Mouse (Mus musculus) hindbrain, embryonic 13.5 days (tissue): ENCODE results near the gene Atp8a2. TPM values are rescaled to one million over a fixed set of nuclear protein-coding genes. Genes with fewer than 3 reads are reported as not detected.
"Not testable (repeated sequence)": the region's sequence is repeated elsewhere in the genome, so short reads cannot be mapped to it uniquely, and the experiment has no call there.

Source experiments
- ATAC-seq: fragments of 200-750 bp; cut with Nextera tagmentation; 2 replicates; pipeline ENCODE4 v1.8.0; 2017; ENCODE audit warnings: moderate TSS enrichment; ENCODE audit not compliant: low FRiP score
- H3K27ac ChIP-seq: fragments of 300-500 bp; sonication (generic); 2 replicates; pipeline ENCODE4 v1.5.1; 2015; ENCODE audit warnings: inconsistent platforms, mild to moderate bottlenecking, moderate library complexity
- H3K27me3 ChIP-seq: fragments of 300-500 bp; sonication (generic); 2 replicates; pipeline ENCODE4 v1.6.1; 2015; ENCODE audit warnings: mild to moderate bottlenecking, inconsistent platforms
- H3K36me3 ChIP-seq: fragments of 300-500 bp; sonication (generic); 2 replicates; pipeline ENCODE4 v1.6.1; 2015; ENCODE audit warnings: mild to moderate bottlenecking, inconsistent platforms
- H3K4me1 ChIP-seq: fragments of 300-500 bp; sonication (generic); replicated peaks from 2 replicates; pipeline ENCODE4 v1.6.1; 2015; ENCODE audit warnings: inconsistent platforms
- H3K4me2 ChIP-seq: fragments of 300-500 bp; sonication (generic); 2 replicates; pipeline ENCODE4 v1.6.1; 2015; ENCODE audit warnings: inconsistent platforms, mild to moderate bottlenecking, moderate library complexity
- H3K4me3 ChIP-seq: fragments of 300-500 bp; sonication (generic); 2 replicates; pipeline ENCODE4 v1.5.1; 2015; ENCODE audit warnings: mild to moderate bottlenecking, inconsistent platforms
- H3K9ac ChIP-seq: fragments of 300-500 bp; sonication (generic); 2 replicates; pipeline ENCODE4 v1.6.1; 2015; ENCODE audit warnings: mild to moderate bottlenecking, inconsistent platforms
- H3K9me3 ChIP-seq: fragments of 300-500 bp; sonication (generic); 2 replicates; pipeline ENCODE4 v1.6.1; 2016; ENCODE audit warnings: inconsistent platforms
- WGBS: fragments of 180-500 bp; shearing (Covaris S2); methylation state at CpG from one replicate; pipeline ENCODE4 v1.1.7; 2015; 5-methylcytosine and 5-hydroxymethylcytosine counted together
- polyA plus RNA-seq: library from polyadenylated mRNA; unstranded; fragments of >200 nt; fragmentation: Nextera tagmentation; extraction: Ambion mirVana; gene quantifications from 2 replicates; pipeline ENCODE4 v1.2.1, GENCODE M21; 2015

Gene Atp8a2
- polyA plus RNA-seq, 1 experiment from 2014 or later: 33.6 TPM

DNA sequence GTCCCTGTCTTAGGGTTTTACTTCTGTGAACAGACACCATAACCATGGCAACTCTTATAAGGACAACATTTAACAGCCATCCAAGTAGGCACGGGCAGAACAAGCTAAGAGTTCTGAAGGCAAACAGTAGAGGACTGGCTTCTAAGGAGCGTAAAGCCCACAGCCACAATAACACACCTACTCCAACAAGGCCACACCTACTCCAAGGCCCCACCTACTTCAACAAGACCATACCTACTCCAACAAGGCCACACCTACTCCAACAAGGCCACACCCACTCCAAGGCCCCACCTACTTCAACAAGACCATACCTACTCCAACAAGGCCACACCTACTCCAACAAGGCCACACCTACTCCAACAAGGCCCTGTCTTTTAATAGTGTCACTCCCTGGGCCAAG lies 386.7 kb downstream of the Atp8a2 start:
- not testable (repeated sequence) for H3K4me2 ChIP-seq, H3K27ac ChIP-seq, H3K9me3 ChIP-seq, H3K9ac ChIP-seq, H3K4me1 ChIP-seq, H3K27me3 ChIP-seq, ATAC-seq, H3K36me3 ChIP-seq, H3K4me3 ChIP-seq
- WGBS: 96% methylated on average over 2 of the region's 2 CpGs

DNA sequence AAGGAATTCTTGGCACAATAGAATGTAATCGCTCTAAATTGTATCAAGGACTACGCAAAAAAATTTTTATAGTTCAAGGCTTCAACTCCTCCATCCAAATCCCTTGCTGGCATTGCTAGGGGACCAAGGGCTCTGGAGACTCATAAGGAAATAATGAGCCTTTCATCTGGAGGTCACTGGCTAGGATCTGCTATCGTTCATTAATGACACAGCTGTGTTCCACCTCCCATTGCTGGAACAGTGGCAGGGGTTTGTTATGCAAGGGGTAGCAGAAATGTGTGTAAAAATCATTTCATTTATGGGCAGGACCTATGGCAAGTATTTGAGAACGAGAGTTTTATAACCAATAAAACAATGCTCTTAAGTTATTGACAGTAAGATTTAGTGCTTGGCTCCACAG lies 387.2 kb downstream of the Atp8a2 start:
- WGBS: 63% methylated on average over 4 of the region's 4 CpGs

DNA sequence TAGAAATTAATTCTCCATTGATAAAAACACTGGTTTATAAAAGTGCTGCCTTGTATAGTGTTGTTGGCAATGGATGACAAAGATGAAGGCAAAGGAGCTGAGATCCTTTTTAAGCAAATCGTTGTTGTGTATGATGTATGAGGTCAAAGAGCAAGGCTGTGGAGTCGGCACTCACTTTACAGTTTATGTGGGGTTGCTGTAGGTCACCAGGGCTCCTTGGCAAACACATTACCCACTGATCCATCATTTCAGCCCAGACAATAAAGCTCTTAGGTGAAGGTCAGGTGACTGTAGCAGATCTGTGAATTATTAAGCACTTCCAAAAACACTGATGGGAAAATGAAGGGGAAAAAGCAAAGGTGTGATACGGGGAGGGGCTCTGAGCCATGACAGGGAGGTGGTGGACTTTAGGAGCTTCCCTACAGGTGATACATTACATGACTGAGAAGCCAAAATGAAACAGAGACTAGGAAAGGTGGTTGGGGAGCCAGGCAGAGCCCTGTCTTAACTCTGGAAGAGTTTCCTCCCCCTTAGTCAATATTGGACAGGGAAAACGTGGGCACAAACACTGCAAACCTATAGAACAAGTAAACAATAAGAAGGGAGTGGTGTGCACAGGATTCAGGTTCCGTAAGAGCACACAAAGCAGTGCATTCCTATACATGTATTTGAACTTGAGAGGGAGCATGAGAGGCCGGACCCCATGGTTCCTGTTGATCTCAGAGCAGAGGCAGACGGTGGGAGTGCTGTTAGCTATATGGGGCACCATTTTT lies 389.3 kb downstream of the Atp8a2 start:
- 0 out of 2 replicates have a peak, but pooled peaks cover 7% of the 10 kb centered on the region for H3K4me1 ChIP-seq
- no peak overlapping the region for H3K4me3 ChIP-seq
- WGBS: 76% methylated on average over 7 of the region's 7 CpGs
- ATAC-seq: no peak
- H3K27me3 ChIP-seq: no peaks in the 10 kb centered on the region
- no peak overlapping the region for H3K9ac ChIP-seq
- H3K4me2 ChIP-seq: no peak overlapping the region
- H3K27ac ChIP-seq: no peak overlapping the region
- no peaks in the 10 kb centered on the region for H3K36me3 ChIP-seq
- no peaks in the 10 kb centered on the region for H3K9me3 ChIP-seq

More for the DNA sequence above, 387.2 kb downstream of the Atp8a2 start:
- H3K27ac ChIP-seq: no peak overlapping the region
- H3K27me3 ChIP-seq: no peaks in the 10 kb centered on the region
- H3K9ac ChIP-seq: no peak overlapping the region
- H3K4me3 ChIP-seq: no peak overlapping the region
- no peak for ATAC-seq
- 0 out of 2 replicates have a peak, but pooled peaks cover 7% of the 10 kb centered on the region for H3K4me1 ChIP-seq
- H3K36me3 ChIP-seq: no peaks in the 10 kb centered on the region
- H3K4me2 ChIP-seq: no peak overlapping the region
- H3K9me3 ChIP-seq: no peaks in the 10 kb centered on the region

DNA sequence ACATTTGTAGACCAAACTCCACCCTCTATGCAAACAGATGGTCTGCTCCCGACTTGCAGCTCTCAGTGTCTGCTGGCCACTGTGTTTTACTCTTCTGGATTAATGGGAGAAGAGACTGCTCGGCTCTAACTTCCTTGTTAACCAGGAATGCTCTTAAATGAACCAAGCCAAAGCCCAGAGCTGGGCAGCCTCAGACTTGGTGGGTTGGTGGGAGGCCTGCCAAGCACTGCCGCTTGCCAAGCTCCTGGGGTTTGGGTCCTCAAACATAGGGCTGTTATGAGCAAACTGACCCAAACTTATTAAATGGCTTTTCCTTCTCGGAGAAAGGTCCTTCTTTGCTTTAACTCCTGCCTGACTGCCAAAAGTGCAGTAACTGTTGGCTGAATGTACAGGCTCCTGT lies 390.1 kb downstream of the Atp8a2 start:
- Histone ChIP-seq H3K4me1 (0 out of 2 replicates have a peak, but pooled peaks cover 7% of the 10 kb centered on the region), H3K4me2 (no peak overlapping the region), H3K4me3 (no peak overlapping the region), H3K27me3 (no peaks in the 10 kb centered on the region), H3K27ac (no peak overlapping the region), H3K36me3 (no peaks in the 10 kb centered on the region), H3K9me3 (no peaks in the 10 kb centered on the region), H3K9ac (no peak overlapping the region)
- ATAC-seq: no peak
- 55% methylated on average over 4 of the region's 4 CpGs for WGBS

DNA sequence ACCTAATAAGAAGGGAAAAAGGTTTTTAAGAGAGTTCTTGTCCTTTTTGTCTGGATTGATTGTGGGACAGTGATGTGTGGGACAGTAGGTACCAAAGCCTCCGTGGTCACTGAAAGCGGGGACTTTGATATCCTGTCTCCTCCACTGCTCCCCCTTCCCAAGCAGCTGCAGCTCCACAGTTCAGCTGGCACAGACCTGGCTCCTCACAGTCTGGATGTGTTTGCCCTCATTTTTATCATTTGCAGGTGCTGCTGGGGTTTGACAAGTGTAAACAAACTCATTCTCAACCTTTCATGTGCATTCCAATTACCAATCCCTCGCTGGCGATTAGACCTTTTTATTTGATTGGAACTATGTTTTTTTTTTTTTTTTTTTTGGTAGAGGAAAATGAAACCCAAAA lies 390.8 kb downstream of the Atp8a2 start:
- Histone ChIP-seq H3K27me3 (no peaks in the 10 kb centered on the region), H3K4me2 (no peak overlapping the region), H3K9me3 (no peaks in the 10 kb centered on the region), H3K27ac (no peak overlapping the region), H3K4me1 (0 out of 2 replicates have a peak, but pooled peaks cover 7% of the 10 kb centered on the region), H3K4me3 (no peak overlapping the region), H3K36me3 (no peaks in the 10 kb centered on the region), H3K9ac (no peak overlapping the region)
- no peak for ATAC-seq
- 72% methylated on average over 4 of the region's 4 CpGs for WGBS

DNA sequence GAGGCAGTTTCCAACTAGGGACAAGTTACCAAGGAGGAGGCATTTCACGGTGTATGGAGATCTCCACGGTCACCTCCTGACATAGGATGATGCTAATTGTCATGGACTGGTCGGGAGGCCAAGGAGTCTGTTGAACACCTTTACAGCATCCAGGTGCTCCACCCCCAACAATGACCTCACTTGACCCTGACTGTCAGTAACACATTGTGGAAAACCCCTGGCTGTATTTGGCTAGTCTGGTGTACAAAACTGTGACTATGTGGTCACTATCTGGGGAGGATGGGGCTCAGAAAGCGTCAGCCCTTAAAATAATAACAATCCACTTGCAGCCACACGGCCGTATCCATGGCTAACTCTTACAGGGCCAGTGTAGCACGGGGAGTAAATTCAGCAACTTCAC lies 391.3 kb downstream of the Atp8a2 start:
- WGBS: 71% methylated on average over 7 of the region's 7 CpGs
- Histone ChIP-seq H3K9me3 (no peaks in the 10 kb centered on the region), H3K4me3 (no peak overlapping the region), H3K27ac (no peak overlapping the region), H3K4me1 (0 out of 2 replicates have a peak, but pooled peaks cover 7% of the 10 kb centered on the region), H3K4me2 (no peak overlapping the region), H3K36me3 (no peaks in the 10 kb centered on the region), H3K27me3 (no peaks in the 10 kb centered on the region), H3K9ac (no peak overlapping the region)
- no peak for ATAC-seq

DNA sequence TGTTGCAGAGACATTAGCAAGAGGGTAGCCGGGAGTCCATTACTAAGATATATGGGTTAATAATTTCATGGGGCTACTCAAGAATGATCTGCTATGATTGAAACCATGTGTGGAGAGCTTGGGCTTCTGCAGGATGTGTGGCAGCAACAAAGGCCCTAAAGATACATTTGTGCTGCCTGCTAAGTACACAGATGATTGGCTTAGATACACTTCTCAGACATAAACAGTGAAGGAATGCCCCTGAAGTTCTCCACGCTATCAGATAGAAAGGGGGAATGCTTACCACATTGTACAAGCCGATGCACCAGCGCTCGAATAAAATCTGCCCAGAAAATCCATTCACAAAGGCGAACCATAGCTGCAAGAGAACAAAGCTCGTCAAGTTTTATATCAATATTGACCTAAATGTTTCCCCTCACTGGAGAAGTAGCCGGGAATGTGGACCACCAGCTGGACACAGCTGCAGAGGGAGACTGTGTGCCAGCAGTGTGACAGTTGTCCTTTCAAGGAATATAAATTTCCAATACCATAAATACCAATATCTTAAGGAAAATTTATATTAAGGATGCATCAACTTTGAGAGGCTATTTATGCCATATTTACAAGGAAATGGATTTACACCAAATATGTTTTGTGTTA lies 394.9 kb downstream of the Atp8a2 start:
- Histone ChIP-seq H3K4me2 (no peak overlapping the region), H3K9ac (no peak overlapping the region), H3K4me1 (0 out of 2 replicates have a peak, but pooled peaks cover 4% of the 10 kb centered on the region), H3K27ac (no peak overlapping the region), H3K9me3 (no peaks in the 10 kb centered on the region), H3K36me3 (no peaks in the 10 kb centered on the region), H3K27me3 (no peaks in the 10 kb centered on the region), H3K4me3 (no peak overlapping the region)
- no peak for ATAC-seq
- WGBS: 81% methylated on average over 8 of the region's 8 CpGs

DNA sequence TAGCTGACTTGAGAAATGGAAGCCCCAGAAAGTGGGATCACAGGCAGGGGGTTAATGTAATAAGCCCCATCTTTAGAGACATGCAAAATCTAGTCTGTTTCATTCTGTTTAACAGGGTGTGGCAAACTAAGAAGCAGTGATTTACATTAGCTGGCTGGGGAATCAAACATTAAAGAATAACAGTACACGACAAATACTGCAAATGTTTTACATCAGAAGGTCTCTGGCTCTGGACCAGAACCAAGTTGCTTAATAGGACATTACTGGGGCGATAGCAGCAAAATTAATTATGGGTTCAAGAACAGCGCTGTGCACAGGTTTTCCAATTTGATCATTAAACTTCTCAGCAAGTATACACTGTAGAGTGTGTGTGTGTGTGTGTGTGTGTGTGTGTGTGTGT lies 397.5 kb downstream of the Atp8a2 start:
- no peaks in the 10 kb centered on the region for H3K36me3 ChIP-seq
- 90% methylated on average over 3 of the region's 3 CpGs for WGBS
- no peak for ATAC-seq

DNA sequence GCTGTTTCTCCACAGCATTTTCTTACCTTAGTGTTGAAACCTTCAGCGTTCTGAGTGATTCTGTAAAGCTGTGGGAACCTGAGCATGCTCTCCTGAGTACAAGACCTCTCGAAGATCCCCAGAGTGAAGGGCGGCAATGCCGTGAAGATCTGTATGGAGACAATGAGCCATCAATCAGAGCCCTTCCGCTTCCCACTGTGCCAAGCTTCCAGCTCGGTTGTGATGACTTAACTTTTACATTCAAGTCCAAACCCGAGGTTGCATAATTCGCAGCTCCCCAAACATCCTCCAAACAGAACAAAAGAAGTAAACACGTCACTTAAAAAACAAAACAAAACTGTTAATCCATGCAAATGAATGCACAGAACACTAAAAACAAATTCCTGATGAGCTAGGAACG lies 403.1 kb downstream of the Atp8a2 start:
- no peak for ATAC-seq
- Histone ChIP-seq H3K27ac (no peak overlapping the region), H3K4me3 (no peak overlapping the region), H3K4me1 (no peaks in the 10 kb centered on the region), H3K9ac (no peak overlapping the region), H3K9me3 (no peaks in the 10 kb centered on the region), H3K36me3 (peaks cover 16% of the 10 kb centered on the region), H3K27me3 (no peaks in the 10 kb centered on the region), H3K4me2 (no peak overlapping the region)
- 31% methylated on average over 10 of the region's 10 CpGs for WGBS

More for the DNA sequence above, 397.5 kb downstream of the Atp8a2 start:
- Histone ChIP-seq H3K4me2 (no peak overlapping the region), H3K4me3 (no peak overlapping the region), H3K9ac (no peak overlapping the region), H3K27ac (no peak overlapping the region), H3K9me3 (no peaks in the 10 kb centered on the region), H3K27me3 (no peaks in the 10 kb centered on the region), H3K4me1 (no peaks in the 10 kb centered on the region)

DNA sequence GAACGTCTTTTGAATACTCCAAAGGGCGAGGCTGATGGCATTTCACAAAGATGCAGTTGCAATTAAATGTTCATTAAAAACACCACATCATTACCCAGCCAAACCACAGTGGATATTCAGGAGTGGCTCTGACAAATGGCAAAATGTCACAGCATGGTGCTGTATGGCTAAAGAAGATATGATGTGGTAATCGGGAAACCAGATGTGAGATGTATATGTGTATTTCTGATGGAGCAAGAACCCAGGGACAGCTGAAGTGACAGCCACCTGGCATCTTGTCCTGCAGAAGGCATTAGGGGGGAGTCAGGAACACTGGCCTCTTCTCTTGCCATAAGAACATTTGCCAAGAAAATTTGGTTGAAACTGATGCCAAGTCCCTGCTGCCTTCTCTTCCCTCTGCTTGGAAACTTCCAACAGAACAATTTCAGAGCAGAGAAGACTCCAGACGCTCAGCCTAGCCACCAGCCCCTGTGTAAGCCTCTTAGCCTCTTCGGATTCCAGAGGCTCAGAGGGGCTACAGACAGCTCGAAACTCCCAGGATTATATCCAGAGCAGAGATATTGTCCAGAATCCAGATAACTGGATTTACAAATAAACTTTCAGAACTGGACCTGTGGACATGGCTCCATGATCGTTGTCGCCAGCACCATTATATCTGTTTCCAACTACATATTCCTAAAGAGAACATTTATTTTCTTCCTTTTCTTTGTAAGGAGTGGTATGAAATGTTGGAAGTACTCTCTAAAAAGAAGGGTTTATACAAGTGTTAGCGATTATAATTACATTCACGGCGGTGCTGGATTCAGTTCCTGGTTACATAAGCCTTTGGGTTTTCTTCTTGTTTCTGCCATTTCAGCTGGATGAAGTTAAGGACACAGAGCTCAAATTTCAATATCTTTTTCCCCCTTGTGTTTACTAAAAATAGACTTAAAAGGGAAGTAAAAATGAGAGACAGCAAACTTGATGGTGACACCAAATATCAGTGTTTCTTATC lies 413.3 kb downstream of the Atp8a2 start:
- no peak overlapping the region for H3K4me2 ChIP-seq
- H3K4me3 ChIP-seq: no peak overlapping the region
- H3K27me3 ChIP-seq: no peaks in the 10 kb centered on the region
- H3K4me1 ChIP-seq: no peaks in the 10 kb centered on the region
- H3K36me3 ChIP-seq: peaks cover 7% of the 10 kb centered on the region; the same call in 1 of the 2 replicates
- H3K9ac ChIP-seq: no peak overlapping the region
- WGBS: 87% methylated on average over 11 of the region's 11 CpGs
- H3K9me3 ChIP-seq: no peaks in the 10 kb centered on the region
- no peak overlapping the region for H3K27ac ChIP-seq
- ATAC-seq: no peak

DNA sequence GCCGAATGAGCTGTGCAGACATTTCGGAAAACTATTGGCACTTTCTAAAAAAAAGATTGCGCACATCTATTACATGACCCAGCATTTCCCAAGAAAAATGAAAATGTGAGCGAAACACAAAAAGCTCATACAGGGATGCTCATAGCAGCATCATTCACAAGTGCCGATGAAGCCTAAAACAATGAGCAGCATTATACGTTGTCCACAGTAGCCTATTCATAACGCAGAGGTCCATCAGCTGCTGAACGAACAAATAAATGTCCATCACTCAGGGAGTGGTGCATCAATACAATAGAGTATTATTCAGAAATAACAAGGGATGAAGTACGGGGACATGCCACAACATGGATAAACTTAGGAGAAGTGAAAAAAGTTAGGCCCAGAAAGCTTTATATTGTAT lies 416.6 kb downstream of the Atp8a2 start:
- Histone ChIP-seq H3K4me3 (no peak overlapping the region), H3K36me3 (peaks cover 7% of the 10 kb centered on the region; the same call in 1 of the 2 replicates), H3K27me3 (no peaks in the 10 kb centered on the region), H3K4me1 (no peaks in the 10 kb centered on the region), H3K9me3 (no peaks in the 10 kb centered on the region), H3K4me2 (no peak overlapping the region), H3K9ac (no peak overlapping the region), H3K27ac (no peak overlapping the region)
- WGBS: 60% methylated on average over 9 of the region's 9 CpGs
- ATAC-seq: no peak

DNA sequence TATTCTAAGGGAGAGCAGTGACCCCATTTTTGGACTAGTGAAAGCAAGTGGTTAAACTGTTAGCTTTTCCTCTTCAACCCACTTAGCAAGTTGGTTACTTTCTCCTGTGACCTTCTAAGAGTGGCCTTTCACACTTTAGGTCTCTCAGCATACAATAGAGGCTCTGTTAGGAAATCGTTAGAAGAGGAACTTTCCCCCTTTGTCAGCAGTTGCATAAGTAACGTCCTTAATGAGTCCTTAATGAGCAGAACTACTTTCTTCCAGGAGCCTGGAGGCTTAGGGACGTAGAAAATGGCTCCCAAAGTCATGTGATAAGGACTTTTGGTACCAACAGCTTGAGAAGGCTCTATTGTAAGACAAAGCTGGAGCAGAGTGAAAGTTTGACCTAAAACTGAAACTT lies 434.8 kb downstream of the Atp8a2 start:
- H3K27me3 ChIP-seq: 0 out of 2 replicates have a peak, but pooled peaks cover 18% of the 10 kb centered on the region
- H3K9ac ChIP-seq: no peak overlapping the region
- H3K4me1 ChIP-seq: peaks cover 13% of the 10 kb centered on the region
- no peak overlapping the region for H3K4me2 ChIP-seq
- no peak overlapping the region for H3K4me3 ChIP-seq
- no peaks in the 10 kb centered on the region for H3K9me3 ChIP-seq
- no peak for ATAC-seq
- 45% methylated on average over 3 of the region's 3 CpGs for WGBS
- H3K36me3 ChIP-seq: no peaks in the 10 kb centered on the region
- H3K27ac ChIP-seq: no peak overlapping the region
